Mouse (Mus musculus) midbrain, embryonic 12.5 days (tissue): ENCODE measurements around the gene Cubn. TPM values are rescaled to one million over a fixed set of nuclear protein-coding genes. Genes with fewer than 3 reads are reported as not detected.

Experiments used
- ATAC-seq: fragments of 200-750 bp; cut with Nextera tagmentation; 2 replicates; pipeline ENCODE4 v1.8.0; 2017; ENCODE audit warnings: low read depth, moderate TSS enrichment, moderate library complexity; ENCODE audit not compliant: low FRiP score
- H3K27ac ChIP-seq: fragments of 300-500 bp; sonication (generic); replicated peaks from 2 replicates; pipeline ENCODE4 v1.5.1; 2016; ENCODE audit warnings: mild to moderate bottlenecking
- H3K27me3 ChIP-seq: fragments of 300-500 bp; sonication (generic); 2 replicates; pipeline ENCODE4 v1.6.1; 2016; ENCODE audit warnings: mild to moderate bottlenecking
- H3K36me3 ChIP-seq: fragments of 300-500 bp; sonication (generic); 2 replicates; pipeline ENCODE4 v1.6.1; 2016
- H3K4me1 ChIP-seq: fragments of 300-500 bp; sonication (generic); 2 replicates; pipeline ENCODE4 v1.6.1; 2016
- H3K4me2 ChIP-seq: fragments of 300-500 bp; sonication (generic); replicated peaks from 2 replicates; pipeline ENCODE4 v1.6.1; 2016; ENCODE audit warnings: mild to moderate bottlenecking, moderate library complexity
- H3K4me3 ChIP-seq: fragments of 300-500 bp; sonication (generic); 2 replicates; pipeline ENCODE4 v1.5.1; 2016; ENCODE audit warnings: mild to moderate bottlenecking
- H3K9ac ChIP-seq: fragments of 300-500 bp; sonication (generic); replicated peaks from 2 replicates; pipeline ENCODE4 v1.6.1; 2016; ENCODE audit warnings: mild to moderate bottlenecking, moderate library complexity
- H3K9me3 ChIP-seq: fragments of 300-500 bp; sonication (generic); 2 replicates; pipeline ENCODE4 v1.6.1; 2016; ENCODE audit warnings: mild to moderate bottlenecking
- WGBS: fragments of 180-500 bp; shearing (Covaris S2); methylation state at CpG from one replicate; pipeline ENCODE4 v1.1.7; 2016; 5-methylcytosine and 5-hydroxymethylcytosine counted together
- polyA plus RNA-seq: library from polyadenylated mRNA; unstranded; fragments of >200 nt; fragmentation: Nextera tagmentation; extraction: Ambion mirVana; gene quantifications from 2 replicates; pipeline ENCODE4 v1.2.1, GENCODE M21; 2016

The Cubn gene
- polyA plus RNA-seq, 1 experiment from 2014 or later: 0.41 TPM

GRCm38 (mm10) chr2:13480744-13481143 is 10.9 kb downstream of the Cubn start:
- no peak for ATAC-seq
- WGBS: 85% methylated on average over 2 of the region's 2 CpGs
- Histone ChIP-seq H3K27ac (no peak overlapping the region), H3K36me3 (no peaks in the 10 kb centered on the region), H3K4me2 (no peak overlapping the region), H3K9ac (no peak overlapping the region), H3K9me3 (no peaks in the 10 kb centered on the region), H3K4me3 (no peak overlapping the region), H3K4me1 (no peaks in the 10 kb centered on the region), H3K27me3 (no peaks in the 10 kb centered on the region)

GRCm38 (mm10) chr2:13479165-13479564 is 12.4 kb downstream of the Cubn start:
- H3K4me2 ChIP-seq: no peak overlapping the region
- no peaks in the 10 kb centered on the region for H3K27me3 ChIP-seq
- no peak overlapping the region for H3K9ac ChIP-seq
- ATAC-seq: no peak
- H3K36me3 ChIP-seq: no peaks in the 10 kb centered on the region
- no peak overlapping the region for H3K27ac ChIP-seq
- no peaks in the 10 kb centered on the region for H3K4me1 ChIP-seq
- WGBS: 94% methylated on average over 7 of the region's 7 CpGs
- no peaks in the 10 kb centered on the region for H3K9me3 ChIP-seq
- H3K4me3 ChIP-seq: no peak overlapping the region

- no peaks in the 10 kb centered on the region for H3K36me3 ChIP-seq
- no peak overlapping the region for H3K9ac ChIP-seq
- H3K9me3 ChIP-seq: no peaks in the 10 kb centered on the region
- 95% methylated on average over 3 of the region's 3 CpGs for WGBS
- ATAC-seq: no peak
- H3K4me2 ChIP-seq: no peak overlapping the region
- H3K4me3 ChIP-seq: no peak overlapping the region
- no peaks in the 10 kb centered on the region for H3K4me1 ChIP-seq
- H3K27me3 ChIP-seq: no peaks in the 10 kb centered on the region
- H3K27ac ChIP-seq: no peak overlapping the region
These were observed 21.5 kb downstream of the Cubn start for GRCm38 (mm10) chr2:13470108-13470507.

GRCm38 (mm10) chr2:13469641-13470040 is 22.0 kb downstream of the Cubn start:
- Histone ChIP-seq H3K9ac (no peak overlapping the region), H3K4me2 (no peak overlapping the region), H3K27me3 (no peaks in the 10 kb centered on the region), H3K36me3 (no peaks in the 10 kb centered on the region), H3K9me3 (no peaks in the 10 kb centered on the region), H3K4me1 (no peaks in the 10 kb centered on the region), H3K27ac (no peak overlapping the region), H3K4me3 (no peak overlapping the region)
- WGBS: 87% methylated on average over 4 of the region's 4 CpGs
- ATAC-seq: no peak

GRCm38 (mm10) chr2:13466685-13467084 is 24.9 kb downstream of the Cubn start:
- no peak overlapping the region for H3K4me2 ChIP-seq
- ATAC-seq: no peak
- no peak overlapping the region for H3K9ac ChIP-seq
- H3K27ac ChIP-seq: no peak overlapping the region
- no peak overlapping the region for H3K4me3 ChIP-seq
- H3K4me1 ChIP-seq: no peaks in the 10 kb centered on the region
- no peaks in the 10 kb centered on the region for H3K27me3 ChIP-seq
- H3K36me3 ChIP-seq: no peaks in the 10 kb centered on the region
- no peaks in the 10 kb centered on the region for H3K9me3 ChIP-seq
- WGBS: 91% methylated on average over 3 of the region's 3 CpGs

GRCm38 (mm10) chr2:13458088-13458487 is 33.5 kb downstream of the Cubn start:
- Histone ChIP-seq H3K4me1 (no peaks in the 10 kb centered on the region), H3K36me3 (no peaks in the 10 kb centered on the region), H3K4me3 (no peak overlapping the region), H3K4me2 (no peak overlapping the region), H3K9ac (no peak overlapping the region), H3K9me3 (no peaks in the 10 kb centered on the region), H3K27me3 (no peaks in the 10 kb centered on the region), H3K27ac (no peak overlapping the region)
- WGBS: 85% methylated on average over 2 of the region's 2 CpGs
- ATAC-seq: no peak

- no peak for ATAC-seq
- WGBS: 84% methylated on average over 1 of the region's 1 CpGs
- Histone ChIP-seq H3K4me2 (no peak overlapping the region), H3K4me3 (no peak overlapping the region), H3K36me3 (no peaks in the 10 kb centered on the region), H3K9ac (no peak overlapping the region), H3K9me3 (no peaks in the 10 kb centered on the region), H3K27me3 (no peaks in the 10 kb centered on the region), H3K27ac (no peak overlapping the region), H3K4me1 (no peaks in the 10 kb centered on the region)
These were observed 34.8 kb downstream of the Cubn start for GRCm38 (mm10) chr2:13456821-13457220.

GRCm38 (mm10) chr2:13451495-13452491 is 39.8 kb downstream of the Cubn start:
- ATAC-seq: no peak
- Histone ChIP-seq H3K4me1 (no peaks in the 10 kb centered on the region), H3K4me3 (no peak overlapping the region), H3K4me2 (no peak overlapping the region), H3K36me3 (no peaks in the 10 kb centered on the region), H3K9me3 (no peaks in the 10 kb centered on the region), H3K27ac (no peak overlapping the region), H3K27me3 (no peaks in the 10 kb centered on the region), H3K9ac (no peak overlapping the region)
- WGBS: 65% methylated on average over 13 of the region's 13 CpGs

GRCm38 (mm10) chr2:13450895-13451294 is 40.7 kb downstream of the Cubn start:
- Histone ChIP-seq H3K9me3 (no peaks in the 10 kb centered on the region), H3K4me2 (no peak overlapping the region), H3K4me1 (no peaks in the 10 kb centered on the region), H3K9ac (no peak overlapping the region), H3K36me3 (no peaks in the 10 kb centered on the region), H3K4me3 (no peak overlapping the region), H3K27me3 (no peaks in the 10 kb centered on the region), H3K27ac (no peak overlapping the region)
- ATAC-seq: no peak
- WGBS: 68% methylated on average over 3 of the region's 3 CpGs

GRCm38 (mm10) chr2:13450470-13450869 is 41.1 kb downstream of the Cubn start:
- Histone ChIP-seq H3K4me1 (no peaks in the 10 kb centered on the region), H3K27me3 (no peaks in the 10 kb centered on the region), H3K4me3 (no peak overlapping the region), H3K9me3 (no peaks in the 10 kb centered on the region), H3K9ac (no peak overlapping the region), H3K36me3 (no peaks in the 10 kb centered on the region), H3K4me2 (no peak overlapping the region), H3K27ac (no peak overlapping the region; the same call in 1 of the 2 replicates)
- WGBS: 64% methylated on average over 2 of the region's 2 CpGs
- ATAC-seq: peak; percentile 67

- H3K27ac ChIP-seq: no peak overlapping the region
- no peaks in the 10 kb centered on the region for H3K36me3 ChIP-seq
- ATAC-seq: no peak
- H3K4me1 ChIP-seq: no peaks in the 10 kb centered on the region
- H3K27me3 ChIP-seq: no peaks in the 10 kb centered on the region
- no peaks in the 10 kb centered on the region for H3K9me3 ChIP-seq
- no peak overlapping the region for H3K4me3 ChIP-seq
- 92% methylated on average over 4 of the region's 4 CpGs for WGBS
- H3K4me2 ChIP-seq: no peak overlapping the region
- H3K9ac ChIP-seq: no peak overlapping the region
These were observed 46.5 kb downstream of the Cubn start for GRCm38 (mm10) chr2:13445156-13445555.

GRCm38 (mm10) chr2:13438983-13439382 is 52.6 kb downstream of the Cubn start:
- no peaks in the 10 kb centered on the region for H3K27me3 ChIP-seq
- WGBS: 68% methylated on average over 1 of the region's 1 CpGs

More at GRCm38 (mm10) chr2:13438983-13439382, 52.6 kb downstream of the Cubn start:
- Histone ChIP-seq H3K9me3 (no peaks in the 10 kb centered on the region), H3K27ac (no peak overlapping the region), H3K9ac (no peak overlapping the region), H3K36me3 (no peaks in the 10 kb centered on the region), H3K4me1 (no peaks in the 10 kb centered on the region), H3K4me2 (no peak overlapping the region), H3K4me3 (no peak overlapping the region)
- ATAC-seq: no peak
